ENCODE assay signal across 8 mouse cellular contexts in the genomic region with DNA sequence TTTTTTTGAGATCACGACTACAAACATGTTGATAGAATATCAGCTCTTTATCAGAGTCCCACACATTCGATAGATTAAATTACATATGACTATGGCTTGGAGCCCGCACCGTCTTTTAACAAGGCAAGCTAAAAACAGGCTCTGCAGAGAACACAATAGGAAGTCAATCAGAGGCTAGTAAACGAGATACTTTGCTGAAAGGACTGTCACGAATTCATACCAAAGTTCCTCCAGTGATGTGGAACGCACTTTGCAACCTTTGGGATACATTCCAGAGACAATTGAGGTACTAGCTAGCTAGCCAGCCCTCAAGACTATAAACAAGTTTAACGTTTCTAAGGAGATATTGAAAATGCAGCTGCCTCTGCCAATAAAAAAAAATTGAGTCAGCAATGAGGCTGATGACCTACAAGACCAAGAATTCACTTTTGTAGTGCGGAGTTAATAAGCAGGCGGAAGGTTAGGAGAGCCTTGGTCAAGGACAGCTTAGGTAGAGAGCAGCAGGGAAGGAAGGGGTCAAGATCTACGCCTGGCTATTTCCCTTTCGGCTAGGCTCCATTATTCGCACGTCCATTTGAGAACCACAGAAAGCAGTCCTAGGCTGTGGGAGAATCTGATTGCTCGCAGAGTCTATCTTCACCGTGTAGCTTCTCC. TPM values are rescaled to one million over a fixed set of nuclear protein-coding genes. Genes with fewer than 3 reads are reported as not detected.
DNase-seq lines count a peak whose midpoint lies in the region; ATAC-seq and TF ChIP-seq lines count a peak whose summit lies in the region.

No protein-coding gene starts in this region.

- DNase-seq in lung, embryonic 14.5 days: peak; percentile 59
- DNase-seq in lung, postnatal 4 days: no peak
- peak; percentile 66 for DNase-seq in MN1 (ENCODE audit: low spot score)
- peak; percentile 43 for DNase-seq in hindbrain, postnatal 0 days (ENCODE audit: low spot score)
- no peak for DNase-seq in liver, postnatal 0 days

- peaks cover 9% of the 10 kb centered on the region for H3K4me1 ChIP-seq in lung, embryonic 14.5 days (ENCODE audit: insufficient read depth)
- peaks cover 13% of the 10 kb centered on the region for H3K4me1 ChIP-seq in embryonic facial prominence, embryonic 13.5 days
- H3K4me1 ChIP-seq in hindbrain, postnatal 0 days (ENCODE audit: insufficient read depth, low read length): peaks cover 6% of the 10 kb centered on the region; the same call in 1 of the 2 replicates
- H3K4me1 ChIP-seq in liver, postnatal 0 days (ENCODE audit: insufficient read depth): peaks cover 19% of the 10 kb centered on the region

- H3K36me3 ChIP-seq in lung, embryonic 14.5 days (ENCODE audit: insufficient read depth): no peaks in the 10 kb centered on the region
- no peaks in the 10 kb centered on the region for H3K36me3 ChIP-seq in embryonic facial prominence, embryonic 13.5 days
- no peaks in the 10 kb centered on the region for H3K36me3 ChIP-seq in hindbrain, postnatal 0 days (ENCODE audit: insufficient read depth, low read length)
- no peaks in the 10 kb centered on the region for H3K36me3 ChIP-seq in liver, postnatal 0 days (replicated peaks; ENCODE audit: insufficient read depth, low read length)

- no peak for TF ChIP-seq CTCF in lung, embryonic 14.5 days (IDR thresholded peaks at IDR 0.05; ENCODE audit: low read depth)
- no peak for TF ChIP-seq CTCF in hindbrain, postnatal 0 days (IDR thresholded peaks at IDR 0.05; ENCODE audit: low read depth)
- no peak for TF ChIP-seq CTCF in liver, postnatal 0 days (IDR thresholded peaks at IDR 0.05; ENCODE audit: low read depth)

- H3K27ac ChIP-seq in lung, embryonic 14.5 days (ENCODE audit: low read depth): peak overlapping the region; percentile 99
- peak overlapping the region; percentile 99 for H3K27ac ChIP-seq in embryonic facial prominence, embryonic 13.5 days
- peak overlapping the region; percentile 92 for H3K27ac ChIP-seq in hindbrain, postnatal 0 days
- peak overlapping the region; percentile 97 for H3K27ac ChIP-seq in liver, postnatal 0 days (ENCODE audit: low read depth)

- no peaks in the 10 kb centered on the region for H3K27me3 ChIP-seq in lung, embryonic 14.5 days (ENCODE audit: insufficient read depth, low read length)
- no peaks in the 10 kb centered on the region for H3K27me3 ChIP-seq in embryonic facial prominence, embryonic 13.5 days
- H3K27me3 ChIP-seq in hindbrain, postnatal 0 days (ENCODE audit: insufficient read depth, low read length): no peaks in the 10 kb centered on the region
- H3K27me3 ChIP-seq in liver, postnatal 0 days (ENCODE audit: insufficient read depth, low read length): no peaks in the 10 kb centered on the region

- WGBS in lung, embryonic 14.5 days: under 1% methylated on average over 16 of the region's 16 CpGs
- 1% methylated on average over 16 of the region's 16 CpGs for WGBS in embryonic facial prominence, embryonic 13.5 days
- under 1% methylated on average over 16 of the region's 16 CpGs for WGBS in hindbrain, postnatal 0 days
- under 1% methylated on average over 16 of the region's 16 CpGs for WGBS in liver, postnatal 0 days (ENCODE audit: insufficient replicate concordance)

- no peak for TF ChIP-seq EP300 in liver, postnatal 0 days (IDR thresholded peaks at IDR 0.05; ENCODE audit: low read depth)

- no peaks in the 10 kb centered on the region for H3K9me3 ChIP-seq in lung, embryonic 14.5 days (ENCODE audit: low read depth, low read length)
- no peaks in the 10 kb centered on the region for H3K9me3 ChIP-seq in embryonic facial prominence, embryonic 13.5 days
- no peaks in the 10 kb centered on the region for H3K9me3 ChIP-seq in hindbrain, postnatal 0 days (ENCODE audit: low read length)
- no peaks in the 10 kb centered on the region for H3K9me3 ChIP-seq in liver, postnatal 0 days (ENCODE audit: low read length)

- H3K4me2 ChIP-seq in lung, embryonic 14.5 days: peak overlapping the region; percentile 88
- H3K4me2 ChIP-seq in embryonic facial prominence, embryonic 13.5 days: peak overlapping the region; percentile 76
- H3K4me2 ChIP-seq in hindbrain, postnatal 0 days (ENCODE audit: low read depth, low read length): peak overlapping the region; percentile 66
- H3K4me2 ChIP-seq in liver, postnatal 0 days (ENCODE audit: low read depth, low read length): peak overlapping the region; percentile 91

- peak overlapping the region; percentile 77 for H3K4me3 ChIP-seq in lung, embryonic 14.5 days (ENCODE audit: low read depth, low read length)
- H3K4me3 ChIP-seq in embryonic facial prominence, embryonic 13.5 days: peak overlapping the region; percentile 81
- peak overlapping the region; percentile 81 for H3K4me3 ChIP-seq in hindbrain, postnatal 0 days (ENCODE audit: low read length)
- peak overlapping the region; percentile 83 for H3K4me3 ChIP-seq in liver, postnatal 0 days (ENCODE audit: low read depth, low read length)

- no peak for ATAC-seq in lung, embryonic 14.5 days (ENCODE audit: insufficient read depth)
- ATAC-seq in embryonic facial prominence, embryonic 13.5 days (ENCODE audit: insufficient number of reproducible peaks, insufficient read depth, low FRiP score, low TSS enrichment, low read depth): no peak
- ATAC-seq in hindbrain, postnatal 0 days: no peak
- no peak for ATAC-seq in liver, postnatal 0 days
- ATAC-seq in inflammation-experienced regulatory T-cells, adult 6 months: no peak
- no peak; the same call in 1 of the 2 replicates for ATAC-seq in megakaryocyte-erythroid progenitor cell, adult 5-6 weeks (replicated peaks; ENCODE audit: low FRiP score, low TSS enrichment, poor library complexity, severe bottlenecking)

- H3K9ac ChIP-seq in lung, embryonic 14.5 days: peak overlapping the region; percentile 72
- peak overlapping the region; percentile 80 for H3K9ac ChIP-seq in embryonic facial prominence, embryonic 13.5 days
- peak overlapping the region; percentile 94 for H3K9ac ChIP-seq in hindbrain, postnatal 0 days (replicated peaks; ENCODE audit: low read length)
- H3K9ac ChIP-seq in liver, postnatal 0 days (replicated peaks): peak overlapping the region; percentile 83

RNA-seq across cellular contexts. Expression of gene Stag1, which starts 44.7 kb away (rescaled TPM):
- polyA plus RNA-seq in lung, embryonic 14.5 days (2014; fragmentation: Nextera tagmentation; extraction: Ambion mirVana): 48.4 and 57.5 TPM in 2 replicates
- polyA plus RNA-seq in embryonic facial prominence, embryonic 13.5 days (2015; fragmentation: Nextera tagmentation; extraction: Ambion mirVana): 60.1 and 62.7 TPM in 2 replicates
- 26.1 and 34.1 TPM in 2 replicates for total RNA-seq in hindbrain, postnatal 0 days (2014; rRNA removed)
- polyA plus RNA-seq in hindbrain, postnatal 0 days (2015; fragmentation: Nextera tagmentation; extraction: Ambion mirVana): 33.9 and 38.2 TPM in 2 replicates
- 17.3 and 20.4 TPM in 2 replicates for polyA plus RNA-seq in liver, postnatal 0 days (2015; fragmentation: Nextera tagmentation; extraction: Ambion mirVana)
- polyA plus RNA-seq in inflammation-experienced regulatory T-cells, adult 6 months (2017; shearing (Covaris generic)): 100 to 1,000 TPM in 1 of 3 experiments, 10 to 100 TPM in 2; 87.7 to 100 (median 92.5) TPM
- total RNA-seq in megakaryocyte-erythroid progenitor cell, adult 5-6 weeks (2014; fragmentation: Nextera tagmentation): 67.5 and 68.5 TPM in 2 replicates
- total RNA-seq in megakaryocyte-erythroid progenitor cell, adult 5-6 weeks (2017): 88.8 and 97.6 TPM in 2 replicates

Comparison
In these comparisons a context has a peak if more than half of its experiments do, and no peak if none do; other contexts are left out.
1. DNase-seq: peak in lung, embryonic 14.5 days (single experiment), MN1 (single experiment) and hindbrain, postnatal 0 days (single experiment); none in lung, postnatal 4 days (0 of 2) and liver, postnatal 0 days (single experiment).
2. Peak in every context shown above with its lines, with median percentiles within 50 percentile points of each other: H3K27ac ChIP-seq, H3K4me2 ChIP-seq, H3K4me3 ChIP-seq and H3K9ac ChIP-seq.